Mouse (Mus musculus): ENCODE data around the gene Rpa1. TPM values are rescaled to one million over a fixed set of nuclear protein-coding genes. Genes with fewer than 3 reads are reported as not detected.

Gene Rpa1
- total and polyA plus RNA-seq, 2 experiments from 2014 or later, result 62.9 to 118 TPM

GRCm38 (mm10) chr11:75344716-75345115, 3.4 kb downstream of the Rpa1 start:
- Histone ChIP-seq H3K9me3 (replicated peaks; ENCODE audit: control insufficient read depth, low read length) (no peaks in the 10 kb centered on the region), H3K36me3 (replicated peaks; ENCODE audit: control insufficient read depth, insufficient read depth, low read length) (peaks cover 20% of the 10 kb centered on the region), H3K4me1 (ENCODE audit: control insufficient read depth, insufficient read depth) (peaks cover 14% of the 10 kb centered on the region), H3K4me2 (ENCODE audit: low read depth, low read length) (no peak overlapping the region), H3K4me3 (ENCODE audit: low read depth, low read length) (no peak overlapping the region), H3K9ac (replicated peaks; ENCODE audit: low read depth, low read length) (no peak overlapping the region), H3K27ac (ENCODE audit: low read depth) (no peak overlapping the region), H3K27me3 (ENCODE audit: control insufficient read depth, insufficient read depth, low read length) (no peaks in the 10 kb centered on the region)
- WGBS, result 88% methylated on average over 5 of the region's 5 CpGs
- DNase-seq (ENCODE audit: low spot score) (no peak), ATAC-seq (ENCODE audit: insufficient read depth, low read depth) (no peak)
- no peak for TF ChIP-seq CTCF (IDR thresholded peaks at IDR 0.05; ENCODE audit: low read depth)
- no peak for TF ChIP-seq EP300 (IDR thresholded peaks at IDR 0.05; ENCODE audit: low read depth)

- H3K27ac ChIP-seq (ENCODE audit: low read depth), result no peak overlapping the region
- H3K4me3 ChIP-seq (ENCODE audit: low read depth, low read length), result no peak overlapping the region
- no peak for TF ChIP-seq EP300 (IDR thresholded peaks at IDR 0.05; ENCODE audit: low read depth)
- no peak for TF ChIP-seq CTCF (IDR thresholded peaks at IDR 0.05; ENCODE audit: low read depth)
- peaks cover 14% of the 10 kb centered on the region for H3K4me1 ChIP-seq (ENCODE audit: control insufficient read depth, insufficient read depth)
- H3K4me2 ChIP-seq (ENCODE audit: low read depth, low read length), result no peak overlapping the region
- no peaks in the 10 kb centered on the region for H3K27me3 ChIP-seq (ENCODE audit: control insufficient read depth, insufficient read depth, low read length)
- no peak for DNase-seq (ENCODE audit: low spot score)
- no peak for ATAC-seq (ENCODE audit: insufficient read depth, low read depth)
- H3K36me3 ChIP-seq (replicated peaks; ENCODE audit: control insufficient read depth, insufficient read depth, low read length), result peaks cover 24% of the 10 kb centered on the region
- H3K9ac ChIP-seq (replicated peaks; ENCODE audit: low read depth, low read length), result no peak overlapping the region
- H3K9me3 ChIP-seq (replicated peaks; ENCODE audit: control insufficient read depth, low read length), result no peaks in the 10 kb centered on the region
- 58% methylated on average over 2 of the region's 2 CpGs for WGBS
These were observed 4.0 kb downstream of the Rpa1 start for GRCm38 (mm10) chr11:75344163-75344562.

DNA sequence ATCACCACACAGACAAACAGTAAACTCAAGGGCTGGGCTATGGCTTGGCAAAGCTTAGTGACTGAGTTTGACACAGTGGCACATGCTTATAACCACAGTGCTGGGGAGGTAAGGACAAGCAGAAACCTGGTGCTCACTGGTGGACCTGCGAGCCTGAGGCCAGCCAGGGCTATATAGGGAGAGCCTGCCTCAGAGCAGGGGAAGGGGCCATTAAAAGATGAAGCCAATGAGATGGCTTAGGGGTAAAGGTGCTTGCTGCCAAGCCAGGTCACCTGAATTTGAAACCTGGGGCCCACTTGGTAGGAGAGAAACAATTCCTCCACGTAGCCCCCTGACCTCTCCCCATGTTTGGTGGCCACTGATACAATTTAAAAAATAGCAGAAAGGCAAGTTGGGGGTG, 5.0 kb downstream of the Rpa1 start:
- Histone ChIP-seq H3K27ac (ENCODE audit: low read depth) (no peak overlapping the region), H3K4me1 (ENCODE audit: control insufficient read depth, insufficient read depth) (peaks cover 14% of the 10 kb centered on the region), H3K9me3 (replicated peaks; ENCODE audit: control insufficient read depth, low read length) (no peaks in the 10 kb centered on the region), H3K9ac (replicated peaks; ENCODE audit: low read depth, low read length) (no peak overlapping the region), H3K36me3 (replicated peaks; ENCODE audit: control insufficient read depth, insufficient read depth, low read length) (peaks cover 25% of the 10 kb centered on the region), H3K4me3 (ENCODE audit: low read depth, low read length) (no peak overlapping the region), H3K4me2 (ENCODE audit: low read depth, low read length) (no peak overlapping the region), H3K27me3 (ENCODE audit: control insufficient read depth, insufficient read depth, low read length) (no peaks in the 10 kb centered on the region)
- DNase-seq (ENCODE audit: low spot score), result no peak
- ATAC-seq (ENCODE audit: insufficient read depth, low read depth), result no peak
- TF ChIP-seq CTCF (IDR thresholded peaks at IDR 0.05; ENCODE audit: low read depth) (no peak), EP300 (IDR thresholded peaks at IDR 0.05; ENCODE audit: low read depth) (no peak)
- 88% methylated on average over 2 of the region's 2 CpGs for WGBS

DNA sequence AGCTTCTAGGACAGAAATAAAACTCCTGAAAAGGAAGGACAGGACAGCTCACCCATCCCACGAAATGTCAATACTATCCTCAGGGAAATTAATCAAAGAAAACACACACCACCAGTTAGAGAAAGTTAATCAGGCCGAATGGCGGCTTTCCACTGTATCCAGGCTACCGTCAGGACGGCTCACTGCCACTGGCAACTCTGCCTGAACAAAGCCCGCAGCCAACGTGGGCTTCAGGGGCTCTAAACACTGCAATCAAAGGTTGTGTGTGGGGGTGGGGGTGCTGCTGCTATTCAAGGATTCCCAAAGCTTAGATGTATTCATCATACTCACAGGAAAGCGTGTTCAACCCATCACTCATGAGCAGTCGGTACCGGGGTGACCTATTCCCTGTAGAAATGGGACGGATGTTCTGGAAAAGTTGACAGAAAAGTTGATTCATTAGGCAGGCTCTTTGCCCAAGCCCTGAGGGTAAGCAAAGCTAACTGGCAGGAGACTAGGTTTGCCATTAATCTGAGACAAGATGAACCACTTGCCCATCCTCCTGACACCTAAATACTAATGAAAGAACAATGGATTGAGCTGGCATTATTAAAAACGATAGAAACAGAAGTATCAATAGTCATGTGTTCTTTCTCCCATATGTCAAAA, 7.3 kb downstream of the Rpa1 start:
- Histone ChIP-seq H3K9me3 (replicated peaks; ENCODE audit: control insufficient read depth, low read length) (no peaks in the 10 kb centered on the region), H3K27ac (ENCODE audit: low read depth) (no peak overlapping the region), H3K36me3 (replicated peaks; ENCODE audit: control insufficient read depth, insufficient read depth, low read length) (peaks cover 34% of the 10 kb centered on the region), H3K4me1 (ENCODE audit: control insufficient read depth, insufficient read depth) (peaks cover 4% of the 10 kb centered on the region; the same call in 1 of the 2 replicates), H3K4me3 (ENCODE audit: low read depth, low read length) (no peak overlapping the region), H3K27me3 (ENCODE audit: control insufficient read depth, insufficient read depth, low read length) (no peaks in the 10 kb centered on the region), H3K4me2 (ENCODE audit: low read depth, low read length) (no peak overlapping the region), H3K9ac (replicated peaks; ENCODE audit: low read depth, low read length) (no peak overlapping the region)
- 83% methylated on average over 12 of the region's 12 CpGs for WGBS
- DNase-seq (ENCODE audit: low spot score) (no peak), ATAC-seq (ENCODE audit: insufficient read depth, low read depth) (no peak)
- TF ChIP-seq EP300 (IDR thresholded peaks at IDR 0.05; ENCODE audit: low read depth) (no peak), CTCF (IDR thresholded peaks at IDR 0.05; ENCODE audit: low read depth) (no peak)

DNA sequence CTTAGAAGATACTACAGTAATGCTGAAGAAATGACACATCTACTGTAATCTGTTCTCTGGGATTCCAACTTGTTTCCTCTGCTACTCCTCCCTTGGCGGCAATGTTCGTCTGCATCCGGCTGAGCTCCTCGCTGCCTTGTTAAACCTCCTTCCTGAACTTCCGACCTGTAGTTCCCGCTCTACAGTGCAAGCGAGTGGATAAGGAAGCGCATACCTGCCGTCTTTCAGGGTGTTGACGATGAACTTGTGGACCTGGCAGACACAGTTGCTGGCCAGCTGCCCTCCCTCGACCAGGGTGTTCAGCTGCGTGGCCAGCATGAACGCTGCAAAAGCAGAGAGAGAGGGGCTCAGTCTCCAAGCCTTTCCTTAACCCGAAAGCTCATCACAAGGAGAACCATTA, 8.0 kb downstream of the Rpa1 start:
- Histone ChIP-seq H3K4me1 (ENCODE audit: control insufficient read depth, insufficient read depth) (peaks cover 4% of the 10 kb centered on the region; the same call in 1 of the 2 replicates), H3K27me3 (ENCODE audit: control insufficient read depth, insufficient read depth, low read length) (no peaks in the 10 kb centered on the region), H3K9ac (replicated peaks; ENCODE audit: low read depth, low read length) (no peak overlapping the region), H3K4me3 (ENCODE audit: low read depth, low read length) (no peak overlapping the region), H3K27ac (ENCODE audit: low read depth) (peak overlapping the region; percentile 40; the same call in 1 of the 2 replicates), H3K9me3 (replicated peaks; ENCODE audit: control insufficient read depth, low read length) (no peaks in the 10 kb centered on the region), H3K4me2 (ENCODE audit: low read depth, low read length) (no peak overlapping the region), H3K36me3 (replicated peaks; ENCODE audit: control insufficient read depth, insufficient read depth, low read length) (peaks cover 35% of the 10 kb centered on the region)
- ATAC-seq (ENCODE audit: insufficient read depth, low read depth), result no peak
- TF ChIP-seq EP300 (IDR thresholded peaks at IDR 0.05; ENCODE audit: low read depth) (no peak), CTCF (IDR thresholded peaks at IDR 0.05; ENCODE audit: low read depth) (no peak)
- 63% methylated on average over 14 of the region's 14 CpGs for WGBS
- no peak for DNase-seq (ENCODE audit: low spot score)

- no peak overlapping the region for H3K4me2 ChIP-seq (ENCODE audit: low read depth, low read length)
- H3K27ac ChIP-seq (ENCODE audit: low read depth), result no peak overlapping the region
- H3K36me3 ChIP-seq (replicated peaks; ENCODE audit: control insufficient read depth, insufficient read depth, low read length), result peaks cover 47% of the 10 kb centered on the region
- DNase-seq (ENCODE audit: low spot score) (no peak), ATAC-seq (ENCODE audit: insufficient read depth, low read depth) (no peak)
- WGBS, result 82% methylated on average over 7 of the region's 7 CpGs
- no peak overlapping the region for H3K9ac ChIP-seq (replicated peaks; ENCODE audit: low read depth, low read length)
- no peaks in the 10 kb centered on the region for H3K9me3 ChIP-seq (replicated peaks; ENCODE audit: control insufficient read depth, low read length)
- no peaks in the 10 kb centered on the region for H3K4me1 ChIP-seq (ENCODE audit: control insufficient read depth, insufficient read depth)
- no peak overlapping the region for H3K4me3 ChIP-seq (ENCODE audit: low read depth, low read length)
- no peak for TF ChIP-seq EP300 (IDR thresholded peaks at IDR 0.05; ENCODE audit: low read depth)
- no peak for TF ChIP-seq CTCF (IDR thresholded peaks at IDR 0.05; ENCODE audit: low read depth)
- H3K27me3 ChIP-seq (ENCODE audit: control insufficient read depth, insufficient read depth, low read length), result no peaks in the 10 kb centered on the region
These were observed 10.9 kb downstream of the Rpa1 start for GRCm38 (mm10) chr11:75337246-75337645.
